Mouse (Mus musculus) layer of hippocampus, postnatal 36 days (tissue): ENCODE results near the gene Sugp2. TPM values are rescaled to one million over a fixed set of nuclear protein-coding genes. Genes with fewer than 3 reads are reported as not detected.

ENCODE experiments used
- total RNA-seq, 2 experiments: library from RNA; stranded (reverse); gene quantifications; 2 replicates each; pipeline ENCODE4 v1.2.3; 2021

The Sugp2 gene
- total RNA-seq, 2 experiments from 2014 or later = 118 to 126 TPM

Other genes with a start within 250 kb of the Sugp2 start
- gene Gatad2a, start 237.8 kb upstream of the Sugp2 start, total RNA-seq = 10 to 100 TPM; 31.4 to 33.4 TPM
- gene Mau2, start 191.5 kb upstream of the Sugp2 start, total RNA-seq = 10 to 100 TPM; 77.3 to 80.9 TPM
- 10 to 100 TPM; 47.0 to 51.3 TPM for gene Sugp1, start 191.4 kb upstream of the Sugp2 start, total RNA-seq
- 1 to 10 TPM; 5.0 to 8.5 TPM for gene Tm6sf2, start 161.3 kb upstream of the Sugp2 start, total RNA-seq
- 10 to 100 TPM; 73.7 to 91.3 TPM for gene Hapln4, start 150.8 kb upstream of the Sugp2 start, total RNA-seq
- 100 to 1,000 TPM; 167 to 170 TPM for gene Ncan, start 113.4 kb upstream of the Sugp2 start, total RNA-seq
- 10 to 100 TPM; 25.4 to 30.5 TPM for gene Nr2c2ap, start 102.9 kb upstream of the Sugp2 start, total RNA-seq
- gene Rfxank, start 95.1 kb upstream of the Sugp2 start, total RNA-seq = 10 to 100 TPM; 14.0 to 15.3 TPM
- 10 to 100 TPM; 43.9 to 50.8 TPM for gene Borcs8, start 94.7 kb upstream of the Sugp2 start, total RNA-seq
- gene Mef2b, start 94.5 kb upstream of the Sugp2 start, total RNA-seq = under 1 TPM; 0.27 to 0.38 TPM
- gene Tmem161a, start 61.9 kb upstream of the Sugp2 start, total RNA-seq = 10 to 100 TPM; 43.5 to 57.1 TPM
- gene Slc25a42, start 21.9 kb upstream of the Sugp2 start, total RNA-seq = 10 to 100 TPM; 44.8 to 49.7 TPM
- gene Armc6, start 240 bp downstream of the Sugp2 start, total RNA-seq = 10 to 100 TPM; 47.0 to 50.5 TPM
- gene Homer3, start 48.6 kb downstream of the Sugp2 start, total RNA-seq = 10 to 100 TPM; 77.3 to 86.6 TPM
- 10 to 100 TPM; 39.7 to 40.2 TPM for gene Ddx49, start 68.3 kb downstream of the Sugp2 start, total RNA-seq
- 100 to 1,000 TPM; 129 to 133 TPM for gene Cope, start 68.3 kb downstream of the Sugp2 start, total RNA-seq
- gene Cers1, start 81.5 kb downstream of the Sugp2 start, total RNA-seq = 100 to 1,000 TPM; 116 to 127 TPM
- gene Gdf1, start 95.6 kb downstream of the Sugp2 start, total RNA-seq = 10 to 100 TPM; 11.2 to 18.7 TPM
- 10 to 100 TPM; 70.4 to 72.6 TPM for gene Upf1, start 119.1 kb downstream of the Sugp2 start, total RNA-seq
- under 1 TPM; 0.32 to 0.91 TPM for gene Comp, start 139.3 kb downstream of the Sugp2 start, total RNA-seq
- 100 to 1,000 TPM; 181 to 187 TPM for gene Crtc1, start 205.4 kb downstream of the Sugp2 start, total RNA-seq
- 10 to 100 TPM; 57.4 to 59.0 TPM for gene Klhl26, start 242.7 kb downstream of the Sugp2 start, total RNA-seq